Mouse (Mus musculus) layer of hippocampus, postnatal 14 days (tissue): Measurements from ENCODE around the gene Entpd3. TPM values are rescaled to one million over a fixed set of nuclear protein-coding genes. Genes with fewer than 3 reads are reported as not detected.

Experiments used
- DNase-seq, 2 experiments: peaks; one replicate each; pipeline ENCODE4 v3.0.0; 2021 to 2022; ENCODE audit warnings: low spot score in 2 of 2, mixed read lengths in 1 of 2
- long read RNA-seq, 2 experiments: library from polyadenylated mRNA; stranded (forward); transcript quantifications; one replicate each; pipeline ENCODE4 v2.0.0; 2021
- total RNA-seq, 2 experiments: library from RNA; stranded (reverse); gene quantifications; 2 replicates each; pipeline ENCODE4 v1.2.3; 2021

Entpd3 gene
- total RNA-seq = 1 to 10 TPM; 4.7 to 5.1 TPM
- long read RNA-seq, experiment 1 = 0 reads
- long read RNA-seq, experiment 2, partial matches to known transcripts = 0 of 3 reads
- long read RNA-seq, experiment 2, other reads (novel, unspliced or antisense) = 1 of 3 reads

GRCm38 (mm10) chr9:120539662-120540251 is at the start of gene Entpd3:
Gene Entpd3 (plus strand): TSS chr9:120539818.
- peak in 1 of 2 experiments; percentile 6 for DNase-seq

GRCm38 (mm10) chr9:120491509-120491908 is 48.1 kb upstream of the Entpd3 start:
- DNase-seq = no peak

GRCm38 (mm10) chr9:120492010-120492399 is 47.6 kb upstream of the Entpd3 start, which contains the start of gene Eif1b:
Gene Eif1b (plus strand): TSS chr9:120492232.
- no peak for DNase-seq

GRCm38 (mm10) chr9:120492400-120493351 is 46.9 kb upstream of the Entpd3 start:
- peak; percentile 80 for DNase-seq

- no peak for DNase-seq
Observed at GRCm38 (mm10) chr9:120493781-120494180, 45.8 kb upstream of the Entpd3 start.

- DNase-seq = peak; percentile 77 to 80
Observed at GRCm38 (mm10) chr9:120496691-120497090, 42.9 kb upstream of the Entpd3 start.

- no peak for DNase-seq
Observed at GRCm38 (mm10) chr9:120497983-120498382, 41.6 kb upstream of the Entpd3 start.

GRCm38 (mm10) chr9:120501191-120501902 is 38.3 kb upstream of the Entpd3 start:
- no peak for DNase-seq

GRCm38 (mm10) chr9:120502013-120502412 is 37.6 kb upstream of the Entpd3 start:
- DNase-seq = peak; percentile 74 to 88

GRCm38 (mm10) chr9:120504423-120504822 is 35.2 kb upstream of the Entpd3 start:
- no peak for DNase-seq

GRCm38 (mm10) chr9:120511781-120512180 is 27.8 kb upstream of the Entpd3 start:
- no peak for DNase-seq

- no peak for DNase-seq
Observed at GRCm38 (mm10) chr9:120516720-120517119, 22.9 kb upstream of the Entpd3 start.

GRCm38 (mm10) chr9:120518946-120519345 is 20.7 kb upstream of the Entpd3 start:
- no peak for DNase-seq

- DNase-seq = no peak
Observed at GRCm38 (mm10) chr9:120519469-120520125, 20.0 kb upstream of the Entpd3 start.

- no peak for DNase-seq
Observed at GRCm38 (mm10) chr9:120521161-120521560, 18.5 kb upstream of the Entpd3 start.

- no peak for DNase-seq
Observed at GRCm38 (mm10) chr9:120527270-120527669, 12.3 kb upstream of the Entpd3 start.

GRCm38 (mm10) chr9:120527919-120528318 is 11.7 kb upstream of the Entpd3 start:
- no peak for DNase-seq

GRCm38 (mm10) chr9:120528815-120529510 is 10.7 kb upstream of the Entpd3 start:
- DNase-seq = no peak

GRCm38 (mm10) chr9:120530471-120530870 is 9.1 kb upstream of the Entpd3 start:
- no peak for DNase-seq

GRCm38 (mm10) chr9:120532062-120532461 is 7.6 kb upstream of the Entpd3 start:
- DNase-seq = no peak
